Mouse (Mus musculus): ENCODE measurements around the gene Muc5ac.

The Muc5ac gene

DNA sequence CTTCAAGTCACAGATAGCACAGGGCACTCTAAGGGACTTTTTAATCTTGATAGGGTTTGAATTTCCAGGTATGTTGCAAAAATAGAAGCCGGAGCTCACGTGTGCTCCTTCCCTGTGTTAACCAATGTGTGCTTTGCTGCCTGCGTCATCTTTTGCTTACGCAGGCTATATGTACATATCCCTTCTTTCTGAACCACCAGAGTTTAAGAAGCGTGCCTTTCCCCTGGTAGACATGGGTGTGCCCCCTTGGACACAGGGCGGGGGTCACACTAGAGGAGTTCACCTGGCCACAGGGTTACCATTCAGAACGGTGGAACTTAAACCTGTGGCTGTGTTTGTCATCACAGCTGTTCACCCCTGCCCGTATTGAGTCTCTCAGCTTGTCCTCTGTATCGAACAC lies 35.6 kb downstream of the Muc5ac start:
- ATAC-seq (ENCODE audit: insufficient number of reproducible peaks, low FRiP score, low TSS enrichment) = no peak

DNA sequence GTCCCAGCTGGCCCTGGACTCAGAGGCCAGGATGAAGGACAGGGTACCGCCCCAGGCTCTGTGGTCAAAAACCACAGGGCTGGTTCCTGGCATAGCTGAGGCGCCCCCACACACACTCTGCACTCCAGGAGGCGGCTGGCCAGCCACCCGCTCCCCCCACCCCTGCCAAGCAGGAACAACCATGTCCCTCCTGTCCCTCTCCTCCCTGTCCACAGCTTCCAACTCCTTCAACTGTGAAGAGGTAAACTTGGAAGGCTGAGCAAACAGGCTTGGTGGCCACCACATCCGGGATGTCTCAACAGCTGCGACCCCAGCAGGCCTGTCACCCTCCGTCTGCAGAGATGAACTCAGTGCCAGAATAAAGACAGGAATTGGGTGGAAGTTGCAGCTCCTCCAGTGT lies 47.2 kb downstream of the Muc5ac start:
- ATAC-seq (ENCODE audit: insufficient number of reproducible peaks, low FRiP score, low TSS enrichment) = no peak

DNA sequence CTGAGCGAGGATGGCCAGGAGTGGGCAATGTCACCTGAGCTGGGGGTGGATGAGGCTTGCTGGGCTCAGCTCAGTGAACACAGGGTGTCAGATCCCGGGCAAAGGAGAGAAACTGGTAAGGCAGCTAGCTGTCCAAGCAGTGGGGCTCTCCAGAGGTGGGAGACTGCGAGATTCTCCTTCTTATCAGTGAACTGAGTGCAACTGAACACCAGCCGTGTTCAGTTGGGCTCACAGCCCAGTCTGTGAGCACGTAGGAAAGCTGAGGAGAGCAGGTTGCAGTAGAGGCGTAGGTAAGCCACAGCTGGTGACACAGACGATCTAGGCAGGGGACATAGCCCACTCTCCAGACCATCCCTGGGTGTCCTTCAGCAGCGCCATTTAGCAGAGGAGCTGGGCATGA lies 47.7 kb downstream of the Muc5ac start:
- ATAC-seq (ENCODE audit: insufficient number of reproducible peaks, low FRiP score, low TSS enrichment) = no peak

DNA sequence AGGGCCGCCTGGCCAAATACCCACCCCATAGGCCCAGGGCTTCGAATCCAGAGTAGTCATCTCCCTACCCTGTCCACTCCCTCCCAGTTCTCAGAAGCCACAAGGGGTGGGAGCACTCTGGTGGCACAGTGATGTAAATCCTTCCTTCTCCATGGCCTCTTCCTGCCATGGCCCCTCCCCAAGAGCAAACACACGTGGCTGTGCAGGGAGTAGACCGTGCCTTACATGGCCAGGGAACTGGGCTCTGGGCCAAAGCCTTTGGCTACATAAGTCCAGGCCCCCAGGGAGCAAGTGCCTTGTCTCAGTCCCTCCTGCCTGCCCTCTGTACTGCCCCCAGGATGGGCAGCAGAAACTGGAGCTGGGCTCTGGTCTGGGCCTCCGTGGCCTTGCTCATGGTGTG lies 50.0 kb downstream of the Muc5ac start, which contains the start of gene Muc5b:
TSS of gene Muc5b (plus strand) at position 292 of the 400 bp plus-strand sequence.
- no peak for ATAC-seq (ENCODE audit: insufficient number of reproducible peaks, low FRiP score, low TSS enrichment)

DNA sequence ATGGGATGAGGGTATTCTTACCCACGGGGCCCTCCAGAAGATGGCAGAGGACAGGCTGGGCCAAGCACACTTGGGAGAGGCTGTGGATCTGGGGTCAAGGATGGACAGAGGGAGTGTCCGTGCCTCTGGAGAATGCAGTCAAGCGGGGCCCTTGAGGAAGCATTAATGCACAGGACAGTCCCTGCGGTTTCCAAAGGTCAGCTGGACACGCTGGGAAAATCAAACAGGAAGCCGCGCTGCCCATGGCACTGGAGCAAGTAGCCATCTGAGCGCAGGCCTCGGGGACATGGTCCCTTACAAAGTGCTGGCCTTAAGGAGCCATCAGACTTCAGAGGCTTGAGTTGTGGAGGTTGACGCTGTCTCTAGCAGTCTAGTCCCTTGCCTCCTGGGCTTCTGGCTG lies 51.6 kb downstream of the Muc5ac start:
- ATAC-seq (ENCODE audit: insufficient number of reproducible peaks, low FRiP score, low TSS enrichment) = no peak

DNA sequence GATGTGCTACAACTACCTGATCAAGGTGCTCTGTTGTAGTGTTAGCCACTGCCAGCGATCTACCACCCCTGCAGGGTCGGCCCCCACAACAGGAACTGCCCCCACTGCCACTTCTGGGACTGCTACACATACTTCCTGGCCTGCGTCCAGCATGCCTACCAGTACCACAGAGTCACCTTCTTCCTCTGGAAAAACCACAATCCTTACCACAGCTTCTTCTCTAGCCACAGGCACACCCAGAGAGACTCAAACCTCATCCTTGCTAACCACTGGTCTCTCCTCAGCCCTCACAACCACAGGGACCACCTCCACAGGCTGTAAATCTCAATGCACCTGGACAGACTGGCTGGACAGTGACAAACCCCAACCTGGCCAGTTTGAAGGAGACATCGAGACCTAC lies 72.3 kb downstream of the Muc5ac start:
- ATAC-seq (ENCODE audit: insufficient number of reproducible peaks, low FRiP score, low TSS enrichment) = no peak

Measured in cerebellum, adult (tissue).